Mouse (Mus musculus) MEL (cell line): ENCODE results near the gene Thrap3. TPM values are rescaled to one million over a fixed set of nuclear protein-coding genes. Genes with fewer than 3 reads are reported as not detected.

Experiments used
- DNase-seq: peaks from one replicate; pipeline ENCODE4 v3.0.0; 2011; ENCODE audit warnings: low read depth, low spot score
- H3K27ac ChIP-seq: 2 replicates; pipeline ENCODE4 v1.5.1; 2012; ENCODE audit warnings: low read depth, mild to moderate bottlenecking, control low read depth, low read length, moderate library complexity; ENCODE audit not compliant: control insufficient read depth
- H3K27me3 ChIP-seq, 2 experiments: fragments of 150-350 bp in 1 of 2; sonication (generic) in 1 of 2; 2 replicates each; pipeline ENCODE4 v1.6.1; 2012; ENCODE audit warnings: low read length in 2 of 2, mild to moderate bottlenecking in 2 of 2, improper control_type of control experiment in 1 of 2, moderate library complexity in 1 of 2; ENCODE audit not compliant: insufficient read depth in 2 of 2, control insufficient read depth in 1 of 2
- H3K36me3 ChIP-seq, 2 experiments: 2 replicates each; pipeline ENCODE4 v1.6.1; 2012 to 2014; ENCODE audit warnings: low read length in 2 of 2, improper control_type of control experiment in 1 of 2, inconsistent platforms in 1 of 2, mild to moderate bottlenecking in 1 of 2; ENCODE audit not compliant: insufficient read depth in 2 of 2, control insufficient read depth in 1 of 2
- H3K4me1 ChIP-seq, 2 experiments: fragments of 150-350 bp in 1 of 2; sonication (generic) in 1 of 2; 2 replicates each; pipeline ENCODE4 v1.6.1; 2012; ENCODE audit warnings: low read length in 2 of 2, improper control_type of control experiment in 1 of 2, mild to moderate bottlenecking in 1 of 2; ENCODE audit not compliant: insufficient read depth in 2 of 2, control insufficient read depth in 1 of 2
- H3K4me3 ChIP-seq, 2 experiments: fragments of 150-350 bp in 1 of 2; sonication (generic) in 1 of 2; 2 replicates each; pipeline ENCODE4 v1.5.1; 2012; ENCODE audit warnings: low read depth in 2 of 2, low read length in 2 of 2, mild to moderate bottlenecking in 2 of 2, moderate library complexity in 2 of 2, control low read depth in 1 of 2, improper control_type of control experiment in 1 of 2; ENCODE audit not compliant: control insufficient read depth in 1 of 2, insufficient read depth in 1 of 2
- H3K79me2 ChIP-seq: 2 replicates; pipeline ENCODE4 v1.6.1; 2012; ENCODE audit warnings: mild to moderate bottlenecking, low read length, moderate library complexity; ENCODE audit not compliant: control insufficient read depth, poor library complexity, insufficient read depth
- H3K9ac ChIP-seq: 2 replicates; pipeline ENCODE4 v1.6.1; 2012; ENCODE audit warnings: low read depth, mild to moderate bottlenecking, control low read depth, low read length, moderate library complexity; ENCODE audit not compliant: control insufficient read depth, poor library complexity, severe bottlenecking
- H3K9me3 ChIP-seq: fragments of 150-350 bp; sonication (generic); replicated peaks from 2 replicates; pipeline ENCODE4 v1.6.1; 2012; ENCODE audit warnings: mild to moderate bottlenecking, low read length, improper control_type of control experiment, moderate library complexity; ENCODE audit not compliant: insufficient read depth
- BHLHE40 ChIP-seq: IDR thresholded peaks from 2 replicates; pipeline ENCODE4 v1.6.1; 2012; ENCODE audit warnings: low read depth, mild to moderate bottlenecking, inconsistent platforms, low read length, improper control_type of control experiment, borderline replicate concordance
- CHD1 ChIP-seq: IDR thresholded peaks from 2 replicates; pipeline ENCODE4 v1.6.1; 2012; ENCODE audit warnings: low read depth, mild to moderate bottlenecking, inconsistent platforms, low read length, improper control_type of control experiment
- CHD2 ChIP-seq: IDR thresholded peaks from 2 replicates; pipeline ENCODE4 v1.6.1; 2011; ENCODE audit warnings: low read length, improper control_type of control experiment
- CTCF ChIP-seq, 3 experiments: IDR thresholded peaks in 2 of 3; conservative IDR thresholded peaks in 1 of 3; 2 replicates each; pipeline ENCODE4 v1.5.1; 2011 to 2012; ENCODE audit warnings: low read length in 3 of 3, low read depth in 2 of 3, mild to moderate bottlenecking in 2 of 3, improper control_type of control experiment in 1 of 3, inconsistent platforms in 1 of 3, mixed read lengths in 1 of 3, moderate library complexity in 1 of 3; ENCODE audit not compliant: control insufficient read depth in 1 of 3, insufficient read depth in 1 of 3, poor library complexity in 1 of 3, severe bottlenecking in 1 of 3
- E2F4 ChIP-seq: IDR thresholded peaks from 2 replicates; pipeline ENCODE4 v1.6.1; 2011; ENCODE audit warnings: low read depth, low read length, improper control_type of control experiment, borderline replicate concordance
- EP300 ChIP-seq, 2 experiments: IDR thresholded peaks; 2 replicates each; pipeline ENCODE4 v1.6.1; 2011; ENCODE audit warnings: improper control_type of control experiment in 2 of 2, low read length in 2 of 2, low read depth in 1 of 2, mild to moderate bottlenecking in 1 of 2
- ETS1 ChIP-seq: IDR thresholded peaks from 2 replicates; pipeline ENCODE4 v1.6.1; 2012; ENCODE audit warnings: low read depth, mild to moderate bottlenecking, inconsistent platforms, low read length, improper control_type of control experiment, moderate library complexity
- GABPA ChIP-seq: IDR thresholded peaks from 2 replicates; pipeline ENCODE4 v1.6.1; 2012; ENCODE audit warnings: low read depth, mild to moderate bottlenecking, inconsistent platforms, low read length, improper control_type of control experiment, moderate library complexity
- GATA1 ChIP-seq: IDR thresholded peaks from 2 replicates; pipeline ENCODE4 v1.6.1; 2011; ENCODE audit warnings: low read depth, low read length, improper control_type of control experiment
- HCFC1 ChIP-seq: IDR thresholded peaks from 2 replicates; pipeline ENCODE4 v1.6.1; 2012; ENCODE audit warnings: low read depth, mild to moderate bottlenecking, inconsistent platforms, low read length, improper control_type of control experiment, moderate library complexity
- KAT2A ChIP-seq: conservative IDR thresholded peaks from 2 replicates; pipeline ENCODE4 v1.6.1; 2012; ENCODE audit warnings: low read depth, low read length, improper control_type of control experiment, inconsistent platforms
- MAX ChIP-seq: IDR thresholded peaks from 2 replicates; pipeline ENCODE4 v1.6.1; 2011; ENCODE audit warnings: low read length, improper control_type of control experiment
- MXI1 ChIP-seq: IDR thresholded peaks from 2 replicates; pipeline ENCODE4 v1.6.1; 2011; ENCODE audit warnings: mild to moderate bottlenecking, low read depth, low read length, improper control_type of control experiment
- NELFE ChIP-seq: IDR thresholded peaks from 2 replicates; pipeline ENCODE4 v1.6.1; 2011; ENCODE audit warnings: low read depth, low read length, improper control_type of control experiment
- NRF1 ChIP-seq: IDR thresholded peaks from 2 replicates; pipeline ENCODE4 v1.6.1; 2014; ENCODE audit warnings: low read depth, mild to moderate bottlenecking, inconsistent platforms, low read length, improper control_type of control experiment, moderate library complexity; ENCODE audit not compliant: poor library complexity, insufficient read depth, severe bottlenecking
- POLR2AphosphoS2 ChIP-seq: IDR thresholded peaks from 2 replicates; pipeline ENCODE4 v1.6.1; 2011; ENCODE audit warnings: low read length, improper control_type of control experiment
- SMC3 ChIP-seq: IDR thresholded peaks from 2 replicates; pipeline ENCODE4 v1.6.1; 2011; ENCODE audit warnings: low read depth, low read length, improper control_type of control experiment
- TAL1 ChIP-seq: IDR thresholded peaks from 2 replicates; pipeline ENCODE4 v1.6.1; 2012; ENCODE audit warnings: mild to moderate bottlenecking, inconsistent platforms, low read length, moderate library complexity, mixed read lengths
- USF2 ChIP-seq, 2 experiments: IDR thresholded peaks; 2 replicates each; pipeline ENCODE4 v1.6.1; 2011 to 2012; ENCODE audit warnings: improper control_type of control experiment in 2 of 2, low read length in 2 of 2, borderline replicate concordance in 1 of 2, inconsistent platforms in 1 of 2, low read depth in 1 of 2, mild to moderate bottlenecking in 1 of 2; ENCODE audit not compliant: insufficient read depth in 1 of 2
- ZC3H11A ChIP-seq: IDR thresholded peaks from 2 replicates; pipeline ENCODE4 v1.6.1; 2012; ENCODE audit warnings: low read depth, mild to moderate bottlenecking, inconsistent platforms, low read length, improper control_type of control experiment
- ZKSCAN1 ChIP-seq: IDR thresholded peaks from 2 replicates; pipeline ENCODE4 v1.6.1; 2012; ENCODE audit warnings: low read depth, mild to moderate bottlenecking, inconsistent platforms, low read length, improper control_type of control experiment, moderate library complexity
- ZNF384 ChIP-seq: IDR thresholded peaks from 2 replicates; pipeline ENCODE4 v1.6.1; 2012; ENCODE audit warnings: low read depth, mild to moderate bottlenecking, inconsistent platforms, low read length, improper control_type of control experiment
- polyA plus RNA-seq, 2 experiments: library from polyadenylated mRNA; stranded (reverse) in 1 of 2; unstranded in 1 of 2; fragments of >175 nt in 1 of 2; fragments of >200 nt in 1 of 2; gene quantifications; 2 replicates each; pipeline versions ENCODE4 v1.2.1 to v1.2.4; 2012; ENCODE audit warnings: low replicate concordance in 2 of 2, low read depth in 1 of 2; ENCODE audit not compliant: insufficient read length in 2 of 2, insufficient read depth in 1 of 2, missing spikeins in 1 of 2
- total RNA-seq: library from RNA; depleted of rRNA; stranded (reverse); fragments of 300-350 nt; gene quantifications from 2 replicates; pipeline ENCODE4 v1.2.3, GENCODE M21; 2012

The Thrap3 gene
- total and polyA plus RNA-seq, 3 experiments, result 158 to 471 (median 310) TPM

GRCm38 (mm10) chr4:126161456-126161855 is 41.1 kb downstream of the Thrap3 start:
- no peak for TF ChIP-seq CHD1
- TF ChIP-seq ETS1, result no peak
- no peak for TF ChIP-seq TAL1
- no peak for TF ChIP-seq GABPA
- no peak for TF ChIP-seq EP300 (IDR thresholded peaks at IDR 0.05; ENCODE audit: low read depth in 1 of 2, low read length in 2 of 2)
- no peak for TF ChIP-seq BHLHE40
- no peak for TF ChIP-seq NRF1
- no peak for TF ChIP-seq MAX
- no peak for TF ChIP-seq CTCF (IDR thresholded peaks at IDR 0.05 in 2 of 3, conservative IDR thresholded peaks at IDR 0.05 in 1 of 3; ENCODE audit: control insufficient read depth in 1 of 3, insufficient read depth in 1 of 3, low read depth in 2 of 3, low read length in 3 of 3, poor library complexity in 1 of 3, severe bottlenecking in 1 of 3)
- no peak for TF ChIP-seq KAT2A
- no peak for TF ChIP-seq SMC3
- TF ChIP-seq CHD2, result no peak
- no peak for TF ChIP-seq NELFE
- no peak for TF ChIP-seq MXI1
- TF ChIP-seq HCFC1, result no peak
- no peak for TF ChIP-seq USF2 (IDR thresholded peaks at IDR 0.05; ENCODE audit: borderline replicate concordance in 1 of 2, insufficient read depth in 1 of 2, low read depth in 1 of 2, low read length in 2 of 2)
- TF ChIP-seq, all 39 proteins: peak for 0
- Histone ChIP-seq H3K36me3 (peaks cover 2% of the 10 kb centered on the region in 2 experiments; a peak in 3 of 4 replicates), H3K9ac (no peak overlapping the region), H3K27me3 (no peaks in the 10 kb centered on the region), H3K4me3 (no peak overlapping the region), H3K9me3 (no peaks in the 10 kb centered on the region), H3K79me2 (peaks cover 2% of the 10 kb centered on the region; the same call in 1 of the 2 replicates), H3K27ac (no peak overlapping the region), H3K4me1 (peaks cover 0 to 9% of the 10 kb centered on the region in 2 experiments; a peak in 1 of 4 replicates)
- DNase-seq, result no peak

DNA sequence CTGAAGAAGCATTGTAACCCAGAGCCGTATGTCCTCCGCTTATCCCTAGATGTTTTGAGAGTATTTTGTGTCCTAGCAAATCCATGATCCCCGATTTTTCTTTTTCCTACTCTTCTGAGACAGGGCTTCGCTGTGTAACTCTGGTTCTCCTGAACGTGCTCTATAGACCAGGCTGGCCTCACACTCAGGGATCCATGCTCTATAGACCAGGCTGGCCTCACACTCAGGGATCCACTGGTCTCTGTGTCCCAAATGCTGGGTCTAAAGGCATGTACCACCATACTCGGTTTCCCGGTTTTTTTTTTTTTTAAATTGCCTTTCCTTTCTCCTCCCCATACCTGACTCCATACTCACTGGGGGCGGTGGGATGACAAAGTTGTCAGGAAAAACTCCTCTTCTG is 41.6 kb downstream of the Thrap3 start:
- no peak overlapping the region for H3K27ac ChIP-seq
- no peak overlapping the region for H3K4me3 ChIP-seq
- H3K9ac ChIP-seq, result no peak overlapping the region
- H3K79me2 ChIP-seq, result peaks cover 2% of the 10 kb centered on the region; the same call in 1 of the 2 replicates
- H3K36me3 ChIP-seq, result peaks cover under 1 to 2% of the 10 kb centered on the region in 2 experiments; a peak in 3 of 4 replicates
- no peaks in the 10 kb centered on the region for H3K9me3 ChIP-seq
- no peaks in the 10 kb centered on the region for H3K27me3 ChIP-seq
- H3K4me1 ChIP-seq, result peaks cover 0 to 9% of the 10 kb centered on the region in 2 experiments; a peak in 1 of 4 replicates
- TF ChIP-seq HCFC1 (no peak), MAX (no peak), NELFE (no peak), USF2 (IDR thresholded peaks at IDR 0.05; ENCODE audit: borderline replicate concordance in 1 of 2, insufficient read depth in 1 of 2, low read depth in 1 of 2, low read length in 2 of 2) (no peak), GATA1 (no peak), TAL1 (no peak), ZKSCAN1 (no peak), BHLHE40 (no peak), ZC3H11A (no peak), CTCF (IDR thresholded peaks at IDR 0.05 in 2 of 3, conservative IDR thresholded peaks at IDR 0.05 in 1 of 3; ENCODE audit: control insufficient read depth in 1 of 3, insufficient read depth in 1 of 3, low read depth in 2 of 3, low read length in 3 of 3, poor library complexity in 1 of 3, severe bottlenecking in 1 of 3) (no peak), SMC3 (no peak), E2F4 (no peak), POLR2AphosphoS2 (no peak), NRF1 (no peak), CHD2 (no peak), ZNF384 (no peak)
- no peak for DNase-seq
